Mouse (Mus musculus): ENCODE measurements around the gene Otogl. TPM values are rescaled to one million over a fixed set of nuclear protein-coding genes. Genes with fewer than 3 reads are reported as not detected.
A peak's percentile ranks its signal among the peaks of the same experiment; 100 is the strongest.

Gene Otogl
- polyA plus RNA-seq, 1 experiment from 2014 or later = not detected

DNA sequence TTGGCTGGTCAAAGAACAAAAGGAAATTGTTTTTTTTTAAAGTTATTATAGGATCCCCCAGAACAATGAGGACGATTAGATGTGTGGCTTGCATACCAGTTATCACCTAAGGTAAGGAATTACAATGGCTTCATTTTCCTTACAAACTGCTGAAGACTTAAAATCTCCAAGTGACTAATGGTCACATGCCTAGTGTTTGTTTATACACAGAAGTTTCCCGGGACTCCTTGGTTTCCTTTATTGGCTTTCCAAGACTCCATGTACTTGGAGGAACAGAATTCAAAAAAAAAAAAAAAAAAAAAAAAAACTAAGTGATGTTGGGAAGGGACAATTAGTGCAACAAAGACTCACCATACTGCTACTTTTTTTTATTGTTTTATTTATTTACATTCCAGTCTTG, 11.9 kb upstream of the Otogl start:
- Histone ChIP-seq H3K27me3 (ENCODE audit: control insufficient read depth, insufficient read depth, low read length) (no peaks in the 10 kb centered on the region), H3K27ac (ENCODE audit: low read depth, low read length) (no peak overlapping the region), H3K36me3 (ENCODE audit: control insufficient read depth, insufficient read depth, low read length) (no peaks in the 10 kb centered on the region), H3K4me3 (ENCODE audit: low read depth, low read length) (no peak overlapping the region), H3K9ac (ENCODE audit: low read length) (no peak overlapping the region), H3K4me1 (replicated peaks; ENCODE audit: control insufficient read depth, insufficient read depth, low read length) (no peaks in the 10 kb centered on the region), H3K4me2 (ENCODE audit: low read depth, low read length, severe bottlenecking) (no peak overlapping the region), H3K9me3 (ENCODE audit: control insufficient read depth, low read length) (no peaks in the 10 kb centered on the region)
- no peak for DNase-seq (ENCODE audit: low spot score)
- ATAC-seq (replicated peaks; ENCODE audit: low FRiP score) = no peak
- 79% methylated on average over 2 of the region's 2 CpGs for WGBS

DNA sequence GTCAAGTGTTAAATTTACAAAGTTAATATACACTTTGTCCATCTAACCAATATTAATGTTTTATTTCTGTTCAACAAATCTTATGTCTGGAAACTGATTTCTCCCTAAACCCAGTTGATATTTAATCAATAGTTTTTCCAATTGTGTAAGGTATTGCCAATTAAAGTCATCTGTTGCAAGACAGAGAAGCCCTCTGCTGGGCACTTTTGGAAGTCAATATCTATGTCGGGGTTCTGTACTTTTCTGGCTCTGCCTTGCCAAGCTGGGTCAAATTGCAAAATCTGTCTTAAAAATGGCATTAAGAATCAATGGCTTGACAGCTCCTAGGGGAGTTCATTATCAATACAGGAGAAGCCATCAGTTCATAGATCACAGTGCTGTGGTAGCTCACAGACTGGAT, 10.8 kb upstream of the Otogl start:
- Histone ChIP-seq H3K4me1 (replicated peaks; ENCODE audit: control insufficient read depth, insufficient read depth, low read length) (no peaks in the 10 kb centered on the region), H3K36me3 (ENCODE audit: control insufficient read depth, insufficient read depth, low read length) (no peaks in the 10 kb centered on the region), H3K27ac (ENCODE audit: low read depth, low read length) (no peak overlapping the region), H3K9ac (ENCODE audit: low read length) (no peak overlapping the region), H3K27me3 (ENCODE audit: control insufficient read depth, insufficient read depth, low read length) (no peaks in the 10 kb centered on the region), H3K9me3 (ENCODE audit: control insufficient read depth, low read length) (no peaks in the 10 kb centered on the region), H3K4me3 (ENCODE audit: low read depth, low read length) (no peak overlapping the region), H3K4me2 (ENCODE audit: low read depth, low read length, severe bottlenecking) (no peak overlapping the region)
- no peak for ATAC-seq (replicated peaks; ENCODE audit: low FRiP score)
- DNase-seq (ENCODE audit: low spot score) = no peak
- WGBS = 28% methylated on average over 1 of the region's 1 CpGs

DNA sequence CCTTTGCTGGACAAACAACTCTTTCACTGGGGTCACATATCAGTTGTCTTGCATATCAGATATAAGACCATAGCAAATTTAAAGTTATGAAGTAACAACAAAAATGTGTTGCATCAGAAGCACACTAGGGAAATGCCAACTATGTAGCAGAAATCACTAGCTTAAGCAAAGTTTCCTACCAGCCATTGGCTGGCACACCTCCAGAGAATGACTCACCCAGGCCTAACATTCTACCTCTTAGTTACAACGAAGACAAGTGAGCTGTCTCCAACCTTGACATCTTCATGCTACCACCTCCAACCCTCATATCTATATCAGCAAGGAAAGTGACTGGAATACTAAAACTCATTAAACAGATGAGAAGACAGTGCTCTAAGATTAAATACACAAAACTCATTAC, 9.6 kb upstream of the Otogl start:
- ATAC-seq (replicated peaks; ENCODE audit: low FRiP score) (no peak), DNase-seq (ENCODE audit: low spot score) (no peak)
- no peaks in the 10 kb centered on the region for H3K9me3 ChIP-seq (ENCODE audit: control insufficient read depth, low read length)
- no peak overlapping the region for H3K27ac ChIP-seq (ENCODE audit: low read depth, low read length)
- H3K27me3 ChIP-seq (ENCODE audit: control insufficient read depth, insufficient read depth, low read length) = no peaks in the 10 kb centered on the region
- H3K4me2 ChIP-seq (ENCODE audit: low read depth, low read length, severe bottlenecking) = no peak overlapping the region
- H3K9ac ChIP-seq (ENCODE audit: low read length) = no peak overlapping the region
- no peaks in the 10 kb centered on the region for H3K4me1 ChIP-seq (replicated peaks; ENCODE audit: control insufficient read depth, insufficient read depth, low read length)
- no peaks in the 10 kb centered on the region for H3K36me3 ChIP-seq (ENCODE audit: control insufficient read depth, insufficient read depth, low read length)
- H3K4me3 ChIP-seq (ENCODE audit: low read depth, low read length) = no peak overlapping the region
- 87% methylated on average over 1 of the region's 1 CpGs for WGBS

DNA sequence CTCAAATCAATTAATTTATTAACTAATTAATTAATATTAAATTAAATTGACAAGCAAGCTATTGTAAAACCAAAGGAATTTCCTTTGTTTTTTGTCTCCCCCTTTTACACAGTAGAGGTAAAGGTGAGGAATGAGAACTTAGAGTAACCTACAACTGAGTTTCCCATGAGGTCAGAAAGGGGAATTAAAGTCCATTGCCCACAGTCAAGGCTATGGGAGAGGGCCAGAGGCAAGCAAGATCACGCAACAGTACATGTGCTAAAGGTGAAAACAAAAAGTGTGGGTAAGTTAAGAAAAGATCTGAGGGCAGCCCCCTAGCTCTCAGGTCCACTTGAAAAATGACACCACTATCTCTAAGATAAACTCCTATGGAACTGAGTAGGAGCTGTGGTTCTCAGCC, 9.2 kb upstream of the Otogl start:
- H3K27me3 ChIP-seq (ENCODE audit: control insufficient read depth, insufficient read depth, low read length) = no peaks in the 10 kb centered on the region
- DNase-seq (ENCODE audit: low spot score) = no peak
- ATAC-seq (replicated peaks; ENCODE audit: low FRiP score) = no peak
- H3K9me3 ChIP-seq (ENCODE audit: control insufficient read depth, low read length) = no peaks in the 10 kb centered on the region
- no peak overlapping the region for H3K4me3 ChIP-seq (ENCODE audit: low read depth, low read length)
- no peaks in the 10 kb centered on the region for H3K4me1 ChIP-seq (replicated peaks; ENCODE audit: control insufficient read depth, insufficient read depth, low read length)
- no peak overlapping the region for H3K9ac ChIP-seq (ENCODE audit: low read length)
- H3K4me2 ChIP-seq (ENCODE audit: low read depth, low read length, severe bottlenecking) = no peak overlapping the region
- WGBS = 86% methylated on average over 1 of the region's 1 CpGs
- no peak overlapping the region for H3K27ac ChIP-seq (ENCODE audit: low read depth, low read length)
- H3K36me3 ChIP-seq (ENCODE audit: control insufficient read depth, insufficient read depth, low read length) = no peaks in the 10 kb centered on the region

DNA sequence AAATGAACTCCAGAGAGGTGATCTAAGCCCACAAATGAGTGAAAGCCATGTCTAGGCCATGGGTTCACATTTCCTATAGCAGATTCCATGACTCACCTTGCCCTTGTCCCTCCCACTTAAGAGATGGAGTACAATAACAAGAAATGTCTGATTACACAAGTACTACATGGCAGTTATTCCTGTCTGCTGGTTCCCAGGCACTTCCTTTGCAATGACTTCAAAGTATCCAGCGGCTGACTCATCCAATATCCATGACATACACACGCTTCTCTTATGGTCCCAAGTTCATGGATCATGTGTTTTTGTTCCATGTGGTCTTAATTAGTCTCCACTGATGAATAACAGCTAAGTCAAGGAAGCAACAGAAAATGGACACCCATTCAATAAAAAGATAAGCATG, 1.1 kb upstream of the Otogl start:
- DNase-seq (ENCODE audit: low spot score) = no peak
- 81% methylated on average over 2 of the region's 2 CpGs for WGBS
- no peak overlapping the region for H3K27ac ChIP-seq (ENCODE audit: low read depth, low read length)

DNA sequence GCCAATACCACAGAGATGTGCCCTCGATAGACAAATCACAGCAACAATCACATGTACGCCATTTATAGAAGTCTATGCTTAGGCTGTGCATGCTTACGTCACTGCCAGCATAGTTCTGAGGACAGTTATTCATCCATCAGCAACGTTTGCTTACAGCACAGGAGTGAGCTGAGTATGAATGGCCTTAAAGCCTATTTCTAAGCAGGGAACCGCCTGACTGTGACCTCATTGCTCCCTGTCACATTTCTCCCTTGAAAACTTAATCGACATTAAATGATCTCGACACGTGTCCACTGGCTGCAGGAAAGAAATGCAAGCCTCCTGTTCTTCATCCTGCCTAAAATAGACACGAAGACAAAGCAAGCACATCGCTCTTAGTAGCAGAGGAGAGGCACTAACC, 5.5 kb downstream of the Otogl start:
- ATAC-seq (replicated peaks; ENCODE audit: low FRiP score) (no peak), DNase-seq (ENCODE audit: low spot score) (no peak)
- H3K9me3 ChIP-seq (ENCODE audit: control insufficient read depth, low read length) = peaks cover 2% of the 10 kb centered on the region; the same call in 1 of the 2 replicates
- H3K4me1 ChIP-seq (replicated peaks; ENCODE audit: control insufficient read depth, insufficient read depth, low read length) = no peaks in the 10 kb centered on the region
- H3K4me3 ChIP-seq (ENCODE audit: low read depth, low read length) = no peak overlapping the region
- 86% methylated on average over 10 of the region's 10 CpGs for WGBS
- no peak overlapping the region for H3K27ac ChIP-seq (ENCODE audit: low read depth, low read length)
- no peaks in the 10 kb centered on the region for H3K27me3 ChIP-seq (ENCODE audit: control insufficient read depth, insufficient read depth, low read length)
- no peak overlapping the region for H3K4me2 ChIP-seq (ENCODE audit: low read depth, low read length, severe bottlenecking)
- H3K36me3 ChIP-seq (ENCODE audit: control insufficient read depth, insufficient read depth, low read length) = no peaks in the 10 kb centered on the region
- no peak overlapping the region for H3K9ac ChIP-seq (ENCODE audit: low read length)

More for the DNA sequence above, 1.1 kb upstream of the Otogl start:
- H3K9me3 ChIP-seq (ENCODE audit: control insufficient read depth, low read length) = peaks cover under 1% of the 10 kb centered on the region; the same call in 1 of the 2 replicates
- H3K4me2 ChIP-seq (ENCODE audit: low read depth, low read length, severe bottlenecking) = no peak overlapping the region
- no peak overlapping the region for H3K4me3 ChIP-seq (ENCODE audit: low read depth, low read length)
- H3K9ac ChIP-seq (ENCODE audit: low read length) = no peak overlapping the region
- no peaks in the 10 kb centered on the region for H3K27me3 ChIP-seq (ENCODE audit: control insufficient read depth, insufficient read depth, low read length)
- H3K4me1 ChIP-seq (replicated peaks; ENCODE audit: control insufficient read depth, insufficient read depth, low read length) = no peaks in the 10 kb centered on the region
- H3K36me3 ChIP-seq (ENCODE audit: control insufficient read depth, insufficient read depth, low read length) = no peaks in the 10 kb centered on the region
- no peak for ATAC-seq (replicated peaks; ENCODE audit: low FRiP score)

DNA sequence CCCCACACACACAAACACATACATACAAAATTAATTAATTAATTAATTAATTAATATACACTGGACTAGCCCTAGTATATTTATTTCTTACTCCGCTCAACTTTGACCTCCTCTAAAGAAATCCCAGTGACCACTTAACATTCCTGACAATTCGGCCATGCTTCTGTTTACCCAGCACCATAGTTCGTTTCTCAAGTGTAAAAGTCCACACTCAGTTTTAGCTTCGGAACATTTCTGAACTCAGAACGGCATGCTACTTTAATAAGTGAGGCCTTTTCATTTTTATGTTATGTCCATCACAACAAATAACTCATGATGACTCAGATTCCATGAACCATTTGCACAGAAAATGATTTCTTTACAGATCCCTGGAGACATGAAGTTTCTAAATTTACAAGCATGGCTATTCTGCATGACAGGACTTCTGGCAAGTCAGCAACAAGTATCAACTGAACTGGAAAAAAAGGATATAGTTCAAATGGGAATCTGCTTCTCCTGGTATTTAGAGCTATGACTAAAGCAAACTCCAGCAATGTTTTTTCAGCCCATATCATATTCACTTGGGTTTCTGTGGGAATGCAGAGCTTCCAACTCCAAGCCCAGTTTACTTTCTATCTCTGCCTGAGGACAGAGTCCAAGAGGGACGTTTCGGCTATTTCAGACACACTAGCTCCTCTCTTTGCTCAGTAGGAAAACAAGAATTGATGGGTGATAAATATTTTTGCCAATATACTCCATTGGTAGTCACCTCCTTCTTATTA, 6.5 kb downstream of the Otogl start:
- WGBS = 90% methylated on average over 7 of the region's 7 CpGs
- ATAC-seq (replicated peaks; ENCODE audit: low FRiP score) (0 out of 2 replicates have a peak, but pooled peaks have one; percentile 37), DNase-seq (ENCODE audit: low spot score) (no peak)

DNA sequence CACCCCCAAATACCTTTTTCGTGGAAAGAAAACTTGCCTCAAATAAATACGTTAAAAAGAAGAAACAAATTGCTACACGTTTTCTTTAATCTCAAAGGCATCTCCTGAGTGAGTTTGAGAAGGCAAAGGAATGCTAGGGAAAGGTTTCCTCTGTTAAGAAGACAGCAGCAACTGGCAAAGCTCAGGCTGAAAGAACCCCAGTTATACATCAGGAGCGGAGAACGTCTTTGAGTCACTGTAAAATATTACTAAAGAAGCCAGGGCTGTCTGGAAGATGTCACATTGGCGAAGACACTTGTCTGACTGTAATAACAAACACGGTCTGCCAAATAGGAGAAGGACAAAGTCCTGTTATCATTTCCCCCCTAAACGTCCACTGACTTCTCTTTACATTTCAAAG, 10.0 kb downstream of the Otogl start:
- no peak overlapping the region for H3K4me3 ChIP-seq (ENCODE audit: low read depth, low read length)
- no peaks in the 10 kb centered on the region for H3K4me1 ChIP-seq (replicated peaks; ENCODE audit: control insufficient read depth, insufficient read depth, low read length)
- no peak overlapping the region for H3K27ac ChIP-seq (ENCODE audit: low read depth, low read length)
- H3K4me2 ChIP-seq (ENCODE audit: low read depth, low read length, severe bottlenecking) = no peak overlapping the region
- H3K9ac ChIP-seq (ENCODE audit: low read length) = no peak overlapping the region
- ATAC-seq (replicated peaks; ENCODE audit: low FRiP score) = no peak
- no peaks in the 10 kb centered on the region for H3K36me3 ChIP-seq (ENCODE audit: control insufficient read depth, insufficient read depth, low read length)
- H3K9me3 ChIP-seq (ENCODE audit: control insufficient read depth, low read length) = no peaks in the 10 kb centered on the region
- no peaks in the 10 kb centered on the region for H3K27me3 ChIP-seq (ENCODE audit: control insufficient read depth, insufficient read depth, low read length)
- 89% methylated on average over 8 of the region's 8 CpGs for WGBS
- DNase-seq (ENCODE audit: low spot score) = no peak

More for the DNA sequence above, 6.5 kb downstream of the Otogl start:
- no peak overlapping the region for H3K27ac ChIP-seq (ENCODE audit: low read depth, low read length)
- H3K9ac ChIP-seq (ENCODE audit: low read length) = no peak overlapping the region
- H3K27me3 ChIP-seq (ENCODE audit: control insufficient read depth, insufficient read depth, low read length) = no peaks in the 10 kb centered on the region
- H3K4me1 ChIP-seq (replicated peaks; ENCODE audit: control insufficient read depth, insufficient read depth, low read length) = no peaks in the 10 kb centered on the region
- H3K36me3 ChIP-seq (ENCODE audit: control insufficient read depth, insufficient read depth, low read length) = no peaks in the 10 kb centered on the region
- peaks cover 2% of the 10 kb centered on the region; the same call in 1 of the 2 replicates for H3K9me3 ChIP-seq (ENCODE audit: control insufficient read depth, low read length)
- no peak overlapping the region for H3K4me3 ChIP-seq (ENCODE audit: low read depth, low read length)
- H3K4me2 ChIP-seq (ENCODE audit: low read depth, low read length, severe bottlenecking) = no peak overlapping the region
